Mouse (Mus musculus): ENCODE data around the gene Acbd4. TPM values are rescaled to one million over a fixed set of nuclear protein-coding genes. Genes with fewer than 3 reads are reported as not detected.
A peak's percentile ranks its signal among the peaks of the same experiment; 100 is the strongest.

The Acbd4 gene
- 56.5 and 57.0 TPM in 2 replicates for polyA plus RNA-seq (2015; fragmentation: Nextera tagmentation; extraction: Ambion mirVana)

DNA sequence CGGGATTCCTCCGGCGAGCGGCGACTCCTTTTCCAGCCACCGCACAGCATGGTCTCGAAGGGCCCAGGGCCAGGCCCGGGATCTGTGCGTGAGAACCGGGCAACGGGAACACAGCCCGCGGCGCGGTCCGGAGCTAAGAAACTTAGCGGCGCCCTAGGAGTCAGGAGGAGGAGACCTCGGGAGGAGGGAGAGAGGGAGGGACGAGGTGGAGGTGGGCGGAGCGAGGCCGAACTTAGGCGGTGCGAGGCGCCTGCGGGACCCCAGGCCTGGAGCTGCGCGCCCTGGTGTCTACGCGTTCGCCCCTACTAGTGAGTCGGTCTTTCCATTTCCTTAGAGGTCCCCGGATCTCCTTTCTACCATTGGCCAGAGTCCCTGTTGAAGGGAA lies at the start of gene Acbd4, which contains the start of gene Plcd3:
Acbd4 (plus strand) TSS at position 202 of the 385 bp plus-strand sequence.
Plcd3 (minus strand) TSS at position 178 of the 385 bp plus-strand sequence.
- peaks cover 49% of the 10 kb centered on the region for H3K4me1 ChIP-seq (ENCODE audit: insufficient read depth)
- 0 out of 2 replicates have a peak, but pooled peaks cover 5% of the 10 kb centered on the region for H3K36me3 ChIP-seq (replicated peaks; ENCODE audit: insufficient read depth, low read length)
- peak; percentile 69 for DNase-seq
- peak within 1 kb of the TSS; percentile 57 for H3K4me3 ChIP-seq (ENCODE audit: low read depth, low read length)
- no peaks in the 10 kb centered on the region for H3K9me3 ChIP-seq (ENCODE audit: low read length)
- TF ChIP-seq EP300 (IDR thresholded peaks at IDR 0.05; ENCODE audit: low read depth) = no peak
- TF ChIP-seq CTCF (IDR thresholded peaks at IDR 0.05; ENCODE audit: low read depth) = no peak
- under 1% methylated on average over 34 of the region's 34 CpGs for WGBS (ENCODE audit: insufficient replicate concordance)
- peak within 1 kb of the TSS; percentile 86 for H3K4me2 ChIP-seq (ENCODE audit: low read depth, low read length)
- H3K27ac ChIP-seq (ENCODE audit: low read depth) = no peak within 1 kb of the TSS
- peaks cover 20% of the 10 kb centered on the region for H3K27me3 ChIP-seq (ENCODE audit: insufficient read depth, low read length)
- peak within 1 kb of the TSS; percentile 50 for H3K9ac ChIP-seq (replicated peaks)
- ATAC-seq = no peak

DNA sequence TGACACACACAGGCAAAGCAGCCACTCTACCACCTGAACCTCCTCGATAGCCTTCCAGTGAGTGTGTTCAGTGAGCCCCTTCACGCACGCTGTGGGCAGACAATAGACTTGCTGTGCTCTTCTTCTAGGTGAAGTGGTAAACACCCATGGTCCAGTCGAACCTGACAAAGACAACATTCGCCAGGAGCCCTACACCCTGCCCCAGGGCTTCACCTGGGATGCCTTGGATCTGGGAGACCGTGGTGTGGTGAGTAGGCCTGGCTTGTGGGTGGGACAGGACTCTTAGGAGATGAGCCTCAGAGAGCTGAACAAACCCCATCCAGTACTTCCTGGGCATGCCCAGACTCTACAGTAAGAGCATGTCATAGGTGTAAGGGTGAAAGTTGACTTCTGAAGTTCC lies 49.4 kb upstream of the Acbd4 start:
- 89% methylated on average over 6 of the region's 6 CpGs for WGBS (ENCODE audit: insufficient replicate concordance)
- ATAC-seq = no peak
- H3K36me3 ChIP-seq (replicated peaks; ENCODE audit: insufficient read depth, low read length) = peaks cover 64% of the 10 kb centered on the region

DNA sequence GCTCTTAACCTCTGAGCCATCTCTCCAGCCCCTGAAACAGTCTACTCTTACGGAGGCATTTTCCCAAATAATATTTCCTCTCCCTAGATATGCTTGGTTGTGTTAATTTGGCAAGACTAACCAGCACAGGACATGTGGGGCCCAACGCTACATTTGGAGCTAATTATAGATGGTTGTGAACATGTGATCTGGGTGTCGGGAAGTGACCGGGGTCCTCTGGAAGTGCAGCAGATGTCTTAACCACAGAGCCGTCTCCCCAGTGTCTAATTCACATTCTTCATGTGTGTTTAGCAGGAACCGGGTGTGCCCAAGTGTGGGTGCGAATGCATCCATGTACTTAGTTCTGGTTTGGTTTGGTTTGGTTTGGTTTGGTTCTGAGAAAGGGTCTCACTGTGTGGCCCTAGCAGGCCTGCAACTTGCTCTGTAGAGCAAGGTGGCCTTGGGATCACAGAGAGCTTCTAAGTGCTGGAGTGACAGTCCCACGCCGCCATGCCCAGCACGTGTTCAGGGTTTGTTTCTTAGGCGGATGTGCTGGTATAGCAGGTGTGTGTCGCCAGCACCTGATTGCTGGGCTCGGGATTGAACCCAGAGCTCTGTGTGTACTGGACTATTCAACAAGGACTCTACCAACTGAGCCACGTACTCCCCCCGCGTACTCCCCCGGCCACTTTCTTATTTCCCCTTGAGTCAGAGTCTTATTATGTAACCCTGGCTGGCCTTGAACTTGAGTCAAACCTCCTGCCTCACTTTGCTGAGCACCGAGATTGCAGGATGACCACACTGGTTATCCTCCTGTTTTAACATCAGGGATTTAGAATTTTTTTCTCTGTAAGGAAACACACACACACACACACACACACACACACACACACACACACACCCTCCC lies 48.0 kb upstream of the Acbd4 start:
- peaks cover 71% of the 10 kb centered on the region for H3K36me3 ChIP-seq (replicated peaks; ENCODE audit: insufficient read depth, low read length)
- H3K27me3 ChIP-seq (ENCODE audit: insufficient read depth, low read length) = no peaks in the 10 kb centered on the region
- no peak for TF ChIP-seq CTCF (IDR thresholded peaks at IDR 0.05; ENCODE audit: low read depth)
- no peak for TF ChIP-seq EP300 (IDR thresholded peaks at IDR 0.05; ENCODE audit: low read depth)
- DNase-seq (no peak), ATAC-seq (no peak)
- peak overlapping the region; percentile 16; the same call in 1 of the 2 replicates for H3K27ac ChIP-seq (ENCODE audit: low read depth)
- WGBS (ENCODE audit: insufficient replicate concordance) = 76% methylated on average over 18 of the region's 18 CpGs
- H3K9ac ChIP-seq (replicated peaks) = no peak overlapping the region
- no peaks in the 10 kb centered on the region for H3K4me1 ChIP-seq (ENCODE audit: insufficient read depth)
- no peak overlapping the region for H3K4me3 ChIP-seq (ENCODE audit: low read depth, low read length)
- no peak overlapping the region for H3K4me2 ChIP-seq (ENCODE audit: low read depth, low read length)
- no peaks in the 10 kb centered on the region for H3K9me3 ChIP-seq (ENCODE audit: low read length)

More for the DNA sequence above, 49.4 kb upstream of the Acbd4 start:
- H3K4me2 ChIP-seq (ENCODE audit: low read depth, low read length) = no peak overlapping the region
- H3K9ac ChIP-seq (replicated peaks) = no peak overlapping the region
- TF ChIP-seq EP300 (IDR thresholded peaks at IDR 0.05; ENCODE audit: low read depth) = no peak
- TF ChIP-seq CTCF (IDR thresholded peaks at IDR 0.05; ENCODE audit: low read depth) = no peak
- H3K9me3 ChIP-seq (ENCODE audit: low read length) = no peaks in the 10 kb centered on the region
- no peak for DNase-seq
- no peak overlapping the region for H3K4me3 ChIP-seq (ENCODE audit: low read depth, low read length)
- H3K27ac ChIP-seq (ENCODE audit: low read depth) = no peak overlapping the region
- H3K27me3 ChIP-seq (ENCODE audit: insufficient read depth, low read length) = no peaks in the 10 kb centered on the region
- H3K4me1 ChIP-seq (ENCODE audit: insufficient read depth) = no peaks in the 10 kb centered on the region

DNA sequence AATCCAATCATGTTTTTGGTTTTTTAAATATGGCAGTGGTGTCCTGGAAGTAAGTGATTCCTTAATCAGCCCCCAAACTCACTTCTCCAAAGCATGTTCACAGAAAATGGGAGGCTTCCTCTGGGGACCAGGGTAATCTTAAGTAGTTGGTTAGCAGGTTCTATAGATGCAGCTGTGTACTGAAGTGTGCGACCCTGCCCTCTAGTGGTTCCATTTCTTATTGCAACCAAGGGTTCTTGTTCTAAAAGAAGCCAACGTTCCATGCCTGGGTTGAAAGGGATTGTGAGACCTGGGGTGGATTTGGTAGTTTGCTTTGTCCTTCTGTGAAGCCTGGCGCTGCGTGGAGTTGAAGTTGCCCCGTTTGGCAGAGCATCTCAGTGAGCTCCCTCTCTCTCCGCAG lies 46.7 kb upstream of the Acbd4 start:
- Histone ChIP-seq H3K4me2 (ENCODE audit: low read depth, low read length) (no peak overlapping the region), H3K9ac (replicated peaks) (no peak overlapping the region), H3K4me3 (ENCODE audit: low read depth, low read length) (no peak overlapping the region), H3K27ac (ENCODE audit: low read depth) (no peak overlapping the region), H3K27me3 (ENCODE audit: insufficient read depth, low read length) (no peaks in the 10 kb centered on the region), H3K4me1 (ENCODE audit: insufficient read depth) (no peaks in the 10 kb centered on the region), H3K36me3 (replicated peaks; ENCODE audit: insufficient read depth, low read length) (peaks cover 82% of the 10 kb centered on the region), H3K9me3 (ENCODE audit: low read length) (no peaks in the 10 kb centered on the region)
- peak; percentile 76 for DNase-seq
- ATAC-seq = no peak; the same call in 1 of the 2 replicates
- 47% methylated on average over 6 of the region's 6 CpGs for WGBS (ENCODE audit: insufficient replicate concordance)
- TF ChIP-seq CTCF (IDR thresholded peaks at IDR 0.05; ENCODE audit: low read depth) (peak; percentile 86), EP300 (IDR thresholded peaks at IDR 0.05; ENCODE audit: low read depth) (no peak)

DNA sequence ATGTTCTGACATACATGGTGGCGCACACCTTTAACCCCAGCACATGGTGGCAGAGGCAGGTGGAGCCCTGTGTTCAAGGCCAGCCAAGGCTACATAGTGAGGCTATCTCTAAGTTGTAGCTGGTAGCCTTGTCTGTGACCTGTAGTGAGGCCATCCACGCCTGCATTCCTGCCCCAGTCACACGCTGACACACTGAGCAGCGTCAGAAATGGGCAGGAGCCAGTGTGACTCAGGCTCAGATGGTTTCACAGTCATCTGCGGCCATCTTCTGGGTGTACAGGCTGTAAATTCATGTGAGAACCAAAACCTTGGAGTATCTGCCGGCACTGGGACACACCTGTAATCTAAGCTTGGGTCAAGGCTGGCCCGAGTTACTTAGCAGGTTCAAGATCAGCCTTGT lies 44.8 kb upstream of the Acbd4 start:
- Histone ChIP-seq H3K9ac (replicated peaks) (no peak overlapping the region), H3K4me1 (ENCODE audit: insufficient read depth) (no peaks in the 10 kb centered on the region), H3K9me3 (ENCODE audit: low read length) (no peaks in the 10 kb centered on the region), H3K27me3 (ENCODE audit: insufficient read depth, low read length) (no peaks in the 10 kb centered on the region), H3K27ac (ENCODE audit: low read depth) (no peak overlapping the region), H3K36me3 (replicated peaks; ENCODE audit: insufficient read depth, low read length) (peaks cover 81% of the 10 kb centered on the region), H3K4me3 (ENCODE audit: low read depth, low read length) (no peak overlapping the region), H3K4me2 (ENCODE audit: low read depth, low read length) (no peak overlapping the region)
- DNase-seq (no peak), ATAC-seq (no peak)
- WGBS (ENCODE audit: insufficient replicate concordance) = 93% methylated on average over 7 of the region's 7 CpGs
- TF ChIP-seq CTCF (IDR thresholded peaks at IDR 0.05; ENCODE audit: low read depth) (no peak), EP300 (IDR thresholded peaks at IDR 0.05; ENCODE audit: low read depth) (no peak)

DNA sequence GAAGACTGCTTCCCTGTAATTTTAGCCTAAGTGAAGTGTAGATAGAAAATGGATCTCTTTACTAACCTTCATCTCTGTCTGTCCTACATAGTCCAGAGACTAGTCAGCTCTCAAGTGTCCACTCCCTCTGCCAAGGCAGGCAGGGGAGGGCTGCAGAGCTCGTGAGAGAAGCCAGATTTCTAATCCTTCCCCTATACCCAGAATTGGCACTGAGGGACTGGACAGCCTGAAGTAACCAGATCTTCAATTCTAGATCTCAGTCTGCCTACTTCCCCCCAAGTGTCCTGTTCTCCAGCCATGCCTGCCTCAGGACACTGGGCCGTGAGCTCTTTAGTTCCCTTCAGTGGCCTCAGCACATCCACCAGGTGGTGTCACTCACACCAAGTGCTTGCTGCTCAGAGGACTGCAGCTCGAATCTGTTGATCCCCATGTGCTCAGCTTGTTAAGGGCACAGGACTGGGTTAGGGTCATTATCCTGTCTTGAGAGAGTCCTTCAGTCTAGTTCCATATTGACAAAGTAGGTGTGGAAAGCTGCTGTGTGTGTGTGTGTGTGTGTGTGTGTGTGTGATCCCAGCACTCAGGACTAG lies 42.9 kb upstream of the Acbd4 start:
- H3K9me3 ChIP-seq (ENCODE audit: low read length) = no peaks in the 10 kb centered on the region
- no peaks in the 10 kb centered on the region for H3K4me1 ChIP-seq (ENCODE audit: insufficient read depth)
- H3K36me3 ChIP-seq (replicated peaks; ENCODE audit: insufficient read depth, low read length) = peaks cover 82% of the 10 kb centered on the region
- no peak overlapping the region for H3K27ac ChIP-seq (ENCODE audit: low read depth)
- 0 out of 2 replicates have a peak, but pooled peaks have one; percentile 12 for TF ChIP-seq CTCF (IDR thresholded peaks at IDR 0.05; ENCODE audit: low read depth)
- TF ChIP-seq EP300 (IDR thresholded peaks at IDR 0.05; ENCODE audit: low read depth) = no peak
- WGBS (ENCODE audit: insufficient replicate concordance) = 79% methylated on average over 3 of the region's 3 CpGs
- no peak overlapping the region for H3K4me2 ChIP-seq (ENCODE audit: low read depth, low read length)
- no peak for ATAC-seq
- no peak overlapping the region for H3K4me3 ChIP-seq (ENCODE audit: low read depth, low read length)
- DNase-seq = no peak
- H3K27me3 ChIP-seq (ENCODE audit: insufficient read depth, low read length) = no peaks in the 10 kb centered on the region
- no peak overlapping the region for H3K9ac ChIP-seq (replicated peaks)
